Mouse (Mus musculus) forebrain, embryonic 10.5 days (tissue): Measurements from ENCODE around the gene Cd44. TPM values are rescaled to one million over a fixed set of nuclear protein-coding genes. Genes with fewer than 3 reads are reported as not detected.

Experiments
- DNase-seq: peaks from one replicate; pipeline ENCODE4 v3.0.0-alpha.2; 2017; ENCODE audit warnings: low spot score; ENCODE audit errors: extremely low spot score
- H3K27ac ChIP-seq: fragments of 300-500 bp; sonication (generic); 2 replicates; pipeline ENCODE4 v1.5.1; 2016; ENCODE audit warnings: mild to moderate bottlenecking
- H3K27me3 ChIP-seq: fragments of 300-500 bp; sonication (generic); 2 replicates; pipeline ENCODE4 v1.6.1; 2016; ENCODE audit warnings: mild to moderate bottlenecking; ENCODE audit not compliant: poor library complexity, severe bottlenecking
- H3K36me3 ChIP-seq: fragments of 300-500 bp; sonication (generic); replicated peaks from 2 replicates; pipeline ENCODE4 v1.6.1; 2016; ENCODE audit warnings: mild to moderate bottlenecking, moderate library complexity
- H3K4me1 ChIP-seq: fragments of 300-500 bp; sonication (generic); 2 replicates; pipeline ENCODE4 v1.6.1; 2016
- H3K4me3 ChIP-seq: fragments of 300-500 bp; sonication (generic); 2 replicates; pipeline ENCODE4 v1.5.1; 2016; ENCODE audit warnings: mild to moderate bottlenecking, moderate library complexity
- H3K9me3 ChIP-seq: fragments of 300-500 bp; sonication (generic); 2 replicates; pipeline ENCODE4 v1.6.1; 2016; ENCODE audit warnings: mild to moderate bottlenecking, moderate library complexity
- WGBS: fragments of 180-500 bp; shearing (Covaris S2); methylation state at CpG from one replicate; pipeline ENCODE4 v1.1.7; 2016; 5-methylcytosine and 5-hydroxymethylcytosine counted together
- polyA plus RNA-seq: library from polyadenylated mRNA; unstranded; fragments of >200 nt; fragmentation: Nextera tagmentation; extraction: Ambion mirVana; gene quantifications from 2 replicates; pipeline ENCODE4 v1.2.1, GENCODE M21; 2016

The Cd44 gene
- polyA plus RNA-seq, 1 experiment from 2014 or later = 2.8 TPM

GRCm38 (mm10) chr2:102863583-102863982, 37.9 kb downstream of the Cd44 start:
- Histone ChIP-seq H3K36me3 (no peaks in the 10 kb centered on the region), H3K27ac (no peak overlapping the region), H3K4me3 (no peak overlapping the region), H3K9me3 (no peaks in the 10 kb centered on the region), H3K4me1 (0 out of 2 replicates have a peak, but pooled peaks cover 7% of the 10 kb centered on the region), H3K27me3 (no peaks in the 10 kb centered on the region)
- 87% methylated on average over 2 of the region's 2 CpGs for WGBS
- no peak for DNase-seq

GRCm38 (mm10) chr2:102862706-102863105, 38.8 kb downstream of the Cd44 start:
- Histone ChIP-seq H3K27ac (no peak overlapping the region), H3K4me1 (0 out of 2 replicates have a peak, but pooled peaks cover 7% of the 10 kb centered on the region), H3K36me3 (no peaks in the 10 kb centered on the region), H3K4me3 (no peak overlapping the region), H3K9me3 (no peaks in the 10 kb centered on the region), H3K27me3 (no peaks in the 10 kb centered on the region)
- WGBS = 82% methylated on average over 7 of the region's 7 CpGs
- DNase-seq = no peak

DNA sequence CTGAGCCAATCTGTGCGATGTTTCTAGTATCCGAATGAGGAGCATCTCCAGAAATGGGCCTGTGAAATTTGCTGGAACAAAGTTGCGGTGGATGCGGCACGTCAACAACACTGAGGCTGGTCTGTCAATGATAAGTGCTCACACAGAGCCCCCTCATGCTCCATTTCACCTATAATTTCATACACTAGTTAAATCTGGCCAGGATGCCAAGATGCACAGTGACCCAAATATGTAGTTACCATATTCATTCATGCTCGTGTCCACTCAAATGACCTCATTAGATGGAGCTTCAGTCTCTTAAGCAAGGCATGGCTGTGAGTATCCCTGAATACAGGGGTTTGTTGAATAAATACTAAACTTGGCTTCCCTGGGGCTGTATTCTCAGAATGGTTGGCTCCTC, 43.2 kb downstream of the Cd44 start:
- Histone ChIP-seq H3K4me1 (no peaks in the 10 kb centered on the region), H3K9me3 (no peaks in the 10 kb centered on the region), H3K27me3 (no peaks in the 10 kb centered on the region), H3K36me3 (no peaks in the 10 kb centered on the region), H3K27ac (no peak overlapping the region), H3K4me3 (no peak overlapping the region)
- WGBS = 95% methylated on average over 6 of the region's 6 CpGs
- DNase-seq = no peak

DNA sequence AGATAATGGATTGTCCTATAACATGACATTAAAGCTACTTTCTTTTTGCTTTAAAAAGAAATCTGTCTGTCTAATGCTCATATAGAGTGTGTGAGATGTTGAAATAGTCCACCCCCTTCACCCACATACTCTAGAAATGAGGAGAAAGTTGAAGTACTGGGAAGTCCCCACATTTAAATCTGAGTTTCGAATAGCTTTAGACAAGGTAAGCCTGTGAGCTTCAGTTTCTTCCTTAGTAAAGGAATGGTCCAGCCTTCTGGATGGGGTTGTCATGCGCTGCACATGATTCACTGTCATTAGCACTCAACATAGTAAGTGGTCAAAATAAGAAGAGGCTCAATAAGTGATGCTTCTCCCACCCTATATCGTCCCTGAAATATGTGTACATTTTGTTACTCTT, 48.2 kb downstream of the Cd44 start:
- no peaks in the 10 kb centered on the region for H3K36me3 ChIP-seq
- H3K9me3 ChIP-seq = no peaks in the 10 kb centered on the region
- H3K4me1 ChIP-seq = peaks cover 4% of the 10 kb centered on the region
- DNase-seq = no peak
- no peaks in the 10 kb centered on the region for H3K27me3 ChIP-seq
- H3K27ac ChIP-seq = no peak overlapping the region
- no peak overlapping the region for H3K4me3 ChIP-seq
- WGBS = 88% methylated on average over 3 of the region's 3 CpGs

GRCm38 (mm10) chr2:102851936-102852477, 49.5 kb downstream of the Cd44 start:
- Histone ChIP-seq H3K27me3 (no peaks in the 10 kb centered on the region), H3K4me1 (peaks cover 4% of the 10 kb centered on the region), H3K27ac (no peak overlapping the region), H3K4me3 (no peak overlapping the region), H3K9me3 (no peaks in the 10 kb centered on the region), H3K36me3 (no peaks in the 10 kb centered on the region)
- DNase-seq = no peak
- 82% methylated on average over 4 of the region's 4 CpGs for WGBS

GRCm38 (mm10) chr2:102850026-102850425, 51.4 kb downstream of the Cd44 start:
- Histone ChIP-seq H3K27ac (no peak overlapping the region), H3K27me3 (no peaks in the 10 kb centered on the region), H3K9me3 (no peaks in the 10 kb centered on the region), H3K4me1 (peaks cover 4% of the 10 kb centered on the region), H3K4me3 (no peak overlapping the region), H3K36me3 (no peaks in the 10 kb centered on the region)
- no peak for DNase-seq

- Histone ChIP-seq H3K4me1 (peaks cover 4% of the 10 kb centered on the region), H3K4me3 (no peak overlapping the region), H3K27ac (no peak overlapping the region), H3K27me3 (no peaks in the 10 kb centered on the region), H3K36me3 (no peaks in the 10 kb centered on the region), H3K9me3 (no peaks in the 10 kb centered on the region)
- 95% methylated on average over 5 of the region's 5 CpGs for WGBS
- DNase-seq = no peak
Measured at GRCm38 (mm10) chr2:102848811-102849433, 52.5 kb downstream of the Cd44 start.

GRCm38 (mm10) chr2:102841231-102841630, 60.2 kb downstream of the Cd44 start:
- Histone ChIP-seq H3K4me1 (no peaks in the 10 kb centered on the region), H3K9me3 (no peaks in the 10 kb centered on the region), H3K4me3 (no peak overlapping the region), H3K27ac (no peak overlapping the region), H3K36me3 (no peaks in the 10 kb centered on the region), H3K27me3 (no peaks in the 10 kb centered on the region)
- no peak for DNase-seq

DNA sequence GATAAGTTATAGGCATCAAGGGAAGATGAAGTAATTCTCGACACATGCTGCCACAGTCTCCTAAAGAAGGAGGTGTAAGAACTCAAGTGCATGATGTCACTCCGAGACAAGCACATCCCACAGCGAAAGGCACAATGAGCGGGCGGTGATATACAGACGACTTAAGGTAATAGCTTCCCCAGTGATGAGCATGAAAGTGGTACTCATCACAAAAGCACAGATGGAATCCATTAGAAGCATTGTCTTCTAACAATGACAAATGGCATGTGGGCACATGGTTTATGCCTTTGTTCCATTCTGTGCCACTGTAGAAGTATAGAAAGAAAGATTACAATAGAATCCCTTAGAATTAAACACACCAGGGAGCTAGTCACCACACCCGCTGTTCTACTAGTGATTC, 63.3 kb downstream of the Cd44 start:
- no peaks in the 10 kb centered on the region for H3K4me1 ChIP-seq
- no peak for DNase-seq

DNA sequence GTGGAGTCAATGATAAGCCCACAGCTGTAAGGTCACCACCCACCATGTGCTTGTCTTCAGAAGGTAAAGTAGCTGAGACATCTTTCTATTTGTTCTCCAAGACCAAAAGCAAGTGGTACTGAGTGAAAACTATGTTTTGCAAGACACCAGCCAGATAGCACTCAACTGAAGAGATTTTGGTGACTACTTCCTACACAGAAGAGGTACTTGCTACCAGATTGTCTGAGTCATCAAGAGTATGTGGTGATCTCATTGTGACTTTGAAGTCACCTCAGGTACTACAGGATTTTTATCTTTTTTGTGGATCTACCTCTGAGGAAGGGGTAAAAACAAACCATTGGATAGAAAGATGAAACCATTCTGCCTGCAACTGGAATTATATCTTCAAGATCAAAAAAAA, 69.9 kb downstream of the Cd44 start:
- no peak overlapping the region for H3K27ac ChIP-seq
- no peak overlapping the region for H3K4me3 ChIP-seq
- no peaks in the 10 kb centered on the region for H3K9me3 ChIP-seq
- no peaks in the 10 kb centered on the region for H3K27me3 ChIP-seq
- H3K36me3 ChIP-seq = no peaks in the 10 kb centered on the region
- no peaks in the 10 kb centered on the region for H3K4me1 ChIP-seq
- DNase-seq = no peak

More for the DNA sequence above, 63.3 kb downstream of the Cd44 start:
- Histone ChIP-seq H3K36me3 (no peaks in the 10 kb centered on the region), H3K27me3 (no peaks in the 10 kb centered on the region), H3K4me3 (no peak overlapping the region), H3K9me3 (no peaks in the 10 kb centered on the region), H3K27ac (no peak overlapping the region)
- WGBS = 89% methylated on average over 7 of the region's 7 CpGs

DNA sequence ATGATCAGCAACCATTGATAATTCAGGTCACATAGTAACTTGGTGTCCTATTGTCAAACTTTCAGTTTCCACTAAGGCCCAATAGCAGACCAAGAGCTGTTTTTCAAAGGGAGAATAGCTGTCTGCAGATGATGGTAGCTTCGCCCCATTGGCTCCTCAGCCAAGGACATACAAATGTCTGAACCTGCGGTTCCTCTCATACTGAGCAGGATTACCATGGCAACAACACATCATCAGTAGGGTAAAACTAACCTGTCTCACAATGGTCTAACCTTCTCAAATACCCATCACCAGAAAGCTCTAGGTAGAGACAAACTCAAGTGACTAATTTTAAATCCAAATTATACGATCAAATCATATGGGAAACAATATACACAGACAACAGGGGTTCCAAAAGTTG, 72.3 kb downstream of the Cd44 start:
- no peaks in the 10 kb centered on the region for H3K27me3 ChIP-seq
- 89% methylated on average over 3 of the region's 3 CpGs for WGBS
- no peaks in the 10 kb centered on the region for H3K4me1 ChIP-seq
- H3K27ac ChIP-seq = no peak overlapping the region
- no peak for DNase-seq
- no peaks in the 10 kb centered on the region for H3K36me3 ChIP-seq
- H3K4me3 ChIP-seq = no peak overlapping the region
- H3K9me3 ChIP-seq = no peaks in the 10 kb centered on the region

GRCm38 (mm10) chr2:102828381-102828780, 73.1 kb downstream of the Cd44 start:
- Histone ChIP-seq H3K27ac (no peak overlapping the region), H3K36me3 (no peaks in the 10 kb centered on the region), H3K9me3 (no peaks in the 10 kb centered on the region), H3K27me3 (no peaks in the 10 kb centered on the region), H3K4me3 (no peak overlapping the region), H3K4me1 (no peaks in the 10 kb centered on the region)
- DNase-seq = no peak
- 93% methylated on average over 7 of the region's 7 CpGs for WGBS

DNA sequence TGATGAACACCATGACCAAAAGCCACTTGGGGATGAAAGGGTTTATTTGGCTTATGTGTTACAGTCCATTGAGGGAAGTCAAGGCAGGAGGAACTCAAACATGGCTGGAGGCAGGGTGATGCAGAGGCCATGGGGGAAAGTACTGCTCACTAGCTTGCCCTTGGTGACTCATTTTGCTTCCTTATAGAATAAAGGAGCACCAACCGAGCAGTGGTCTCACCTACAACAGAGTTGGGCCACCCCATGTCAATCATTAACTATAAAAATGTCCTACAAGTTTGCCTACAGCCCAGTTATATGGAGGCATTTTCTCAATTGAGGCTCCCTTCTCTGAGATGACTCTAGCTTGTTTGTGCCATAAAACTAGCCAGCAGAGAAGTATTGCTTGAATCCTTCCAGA, 73.6 kb downstream of the Cd44 start:
- no peaks in the 10 kb centered on the region for H3K27me3 ChIP-seq
- H3K4me1 ChIP-seq = no peaks in the 10 kb centered on the region
- WGBS = 93% methylated on average over 1 of the region's 1 CpGs
- H3K9me3 ChIP-seq = no peaks in the 10 kb centered on the region
- no peak overlapping the region for H3K4me3 ChIP-seq
- no peaks in the 10 kb centered on the region for H3K36me3 ChIP-seq
- no peak for DNase-seq
- H3K27ac ChIP-seq = no peak overlapping the region
